ENCODE assay signal across 9 mouse cellular contexts in the genomic region with DNA sequence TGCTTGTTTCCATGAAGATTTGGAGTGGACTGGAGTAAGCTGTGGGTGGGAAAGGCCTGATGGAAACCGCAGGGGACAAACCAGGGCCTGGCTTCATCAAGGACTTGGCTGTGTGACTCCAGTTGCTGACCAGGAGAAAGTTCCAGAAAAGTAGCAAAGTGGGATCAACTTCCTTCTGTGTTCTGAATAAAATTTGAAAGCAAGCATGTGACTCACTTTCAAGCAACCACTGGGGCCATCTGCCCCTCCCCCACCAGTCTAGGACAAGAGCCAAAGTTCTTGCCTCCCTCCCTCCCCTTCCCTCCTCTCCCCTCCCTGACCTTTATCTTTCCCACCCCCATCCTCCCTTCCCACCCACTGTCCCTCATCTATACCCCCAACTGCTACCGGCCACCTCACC. TPM values are rescaled to one million over a fixed set of nuclear protein-coding genes. Genes with fewer than 3 reads are reported as not detected.
DNase-seq lines count a peak whose midpoint lies in the region; ATAC-seq and TF ChIP-seq lines count a peak whose summit lies in the region.
"Had no signal": no experiment of that assay in that cellular context is flagged by ENCODE, and none has a peak within 500 bp of the region (broad histone marks: within the 10 kb centered on the region; RNA-seq: fewer than 3 reads in every experiment).

No protein-coding gene starts in this region.

- no peaks in the 10 kb centered on the region for H3K36me3 ChIP-seq in heart, embryonic 15.5 days
- H3K36me3 ChIP-seq in myocyte (ENCODE audit: control insufficient read depth, insufficient read depth), result no peaks in the 10 kb centered on the region
- no peaks in the 10 kb centered on the region for H3K36me3 ChIP-seq in limb, embryonic 10.5 days

- no peak for TF ChIP-seq POLR2A in brain, embryonic 14.5 days (IDR thresholded peaks at IDR 0.05; ENCODE audit: borderline replicate concordance, extremely low read depth, insufficient read depth, insufficient read length, poor library complexity, severe bottlenecking)
- no peak for TF ChIP-seq POLR2A in myocyte (IDR thresholded peaks at IDR 0.05; ENCODE audit: insufficient read length, low read depth)

- no peaks in the 10 kb centered on the region for H3K79me2 ChIP-seq in myocyte (ENCODE audit: control insufficient read depth, insufficient read depth)

- no peak overlapping the region for H3K27ac ChIP-seq in heart, embryonic 15.5 days
- no peak overlapping the region for H3K27ac ChIP-seq in limb, embryonic 10.5 days

- ATAC-seq in heart, embryonic 15.5 days (replicated peaks; ENCODE audit: insufficient number of reproducible peaks, insufficient read depth, low FRiP score, low read depth), result no peak

- peaks cover 37% of the 10 kb centered on the region for H3K27me3 ChIP-seq in heart, embryonic 15.5 days
- H3K27me3 ChIP-seq in myocyte (ENCODE audit: control insufficient read depth, insufficient read depth, insufficient read length), result no peaks in the 10 kb centered on the region
- H3K27me3 ChIP-seq in limb, embryonic 10.5 days (ENCODE audit: low read depth, poor library complexity, severe bottlenecking), result peaks cover 42% of the 10 kb centered on the region

- H3K9me3 ChIP-seq in heart, embryonic 15.5 days (replicated peaks), result no peaks in the 10 kb centered on the region
- H3K9me3 ChIP-seq in limb, embryonic 10.5 days (replicated peaks), result no peaks in the 10 kb centered on the region

- H3K4me1 ChIP-seq in heart, embryonic 15.5 days (replicated peaks), result peaks cover 22% of the 10 kb centered on the region
- peaks cover 25% of the 10 kb centered on the region for H3K4me1 ChIP-seq in limb, embryonic 10.5 days

- no peak for TF ChIP-seq CTCF in brain, embryonic 14.5 days (IDR thresholded peaks at IDR 0.05; ENCODE audit: borderline replicate concordance, extremely low read depth, insufficient read depth, insufficient read length)

- peak overlapping the region; percentile 49; the same call in 1 of the 2 replicates for H3K4me2 ChIP-seq in heart, embryonic 15.5 days
- peak overlapping the region; percentile 68 for H3K4me2 ChIP-seq in myocyte (ENCODE audit: low read depth)

- DNase-seq in left cerebral cortex, postnatal 4 days, result peak; percentile 46
- no peak for DNase-seq in left cerebral cortex, adult 8-10 months (ENCODE audit: low spot score in 2 of 2)
- peak; percentile 74 for DNase-seq in brain, embryonic 14.5 days (ENCODE audit: low read depth)
- DNase-seq in limb, embryonic 10.5 days (ENCODE audit: low spot score), result no peak
- no peak for DNase-seq in layer of hippocampus, adult 9-11 months
- no peak for DNase-seq in right cerebral cortex, postnatal 36 days (ENCODE audit: low spot score in 2 of 2)

- intact Hi-C loops in left cerebral cortex, postnatal 4 days (cut with DNase I), result loop anchor here (5.0 kb wide), 1 partner anchor 142 kb away; no protein-coding TSS in a partner anchor

- no peak overlapping the region for H3ac ChIP-seq in myocyte (ENCODE audit: control insufficient read depth, insufficient read length)

- WGBS in heart, embryonic 15.5 days, result 23% methylated on average over 2 of the region's 2 CpGs
- WGBS in limb, embryonic 10.5 days, result 38% methylated on average over 2 of the region's 2 CpGs

- H3K4me3 ChIP-seq in heart, embryonic 15.5 days, result no peak overlapping the region
- no peak overlapping the region for H3K4me3 ChIP-seq in myocyte
- H3K4me3 ChIP-seq in limb, embryonic 10.5 days, result no peak overlapping the region
- H3K4me3 ChIP-seq: erythroblast, embryonic 14.5 days had no signal

- H3K9ac ChIP-seq in heart, embryonic 15.5 days, result no peak overlapping the region

TF ChIP-seq in myocyte, 11 proteins besides CTCF, POLR2A, EP300 and RAD21:
- TF ChIP-seq CEBPB (IDR thresholded peaks at IDR 0.05; ENCODE audit: insufficient read depth, poor library complexity, severe bottlenecking) (no peak), MYOD1 (IDR thresholded peaks at IDR 0.05; ENCODE audit: control insufficient read depth in 1 of 3, insufficient read length in 2 of 3, low read depth in 2 of 3) (no peak), MYOG (IDR thresholded peaks at IDR 0.05; ENCODE audit: control insufficient read depth in 1 of 3, insufficient read depth in 1 of 3, insufficient read length in 2 of 3, low read depth in 2 of 3) (no peak), SRF (IDR thresholded peaks at IDR 0.05; ENCODE audit: control insufficient read depth, insufficient read length, low read depth) (no peak), E2F4 (IDR thresholded peaks at IDR 0.05; ENCODE audit: insufficient read depth) (no peak), TCF3 (IDR thresholded peaks at IDR 0.05; ENCODE audit: insufficient read length, low read depth) (no peak)

RNA-seq across cellular contexts. Expression of gene Scmh1, which starts 35.9 kb away (rescaled TPM):
- 100 to 1,000 TPM; 126 to 134 TPM for total RNA-seq in left cerebral cortex, postnatal 4 days (2021)
- 10 to 100 TPM; 85.6 to 99.5 (median 87.5) TPM for total RNA-seq in left cerebral cortex, adult 8-10 months (2022)
- 94.9 and 123 TPM in 2 replicates for polyA plus RNA-seq in brain, embryonic 14.5 days (2012; rRNA removed)
- polyA plus RNA-seq in heart, embryonic 15.5 days (2015; fragmentation: Nextera tagmentation; extraction: Ambion mirVana), result 66.4 and 71.6 TPM in 2 replicates
- 27.4 TPM for polyA plus RNA-seq in myocyte (2012; fragmentation: generic; extraction: Trizol)
- polyA plus RNA-seq in limb, embryonic 10.5 days (2016; fragmentation: Nextera tagmentation; extraction: Ambion mirVana), result 35.8 and 38.5 TPM in 2 replicates

Comparison
In these comparisons a context has a peak if more than half of its experiments do, and no peak if none do; other contexts are left out.
1. DNase-seq: peak in left cerebral cortex, postnatal 4 days (single experiment) and brain, embryonic 14.5 days (single experiment); none in left cerebral cortex, adult 8-10 months (0 of 2), limb, embryonic 10.5 days (single experiment), layer of hippocampus, adult 9-11 months (single experiment) and right cerebral cortex, postnatal 36 days (0 of 2).